Mouse (Mus musculus): ENCODE data around the gene Afap1l2.

The Afap1l2 gene

DNA sequence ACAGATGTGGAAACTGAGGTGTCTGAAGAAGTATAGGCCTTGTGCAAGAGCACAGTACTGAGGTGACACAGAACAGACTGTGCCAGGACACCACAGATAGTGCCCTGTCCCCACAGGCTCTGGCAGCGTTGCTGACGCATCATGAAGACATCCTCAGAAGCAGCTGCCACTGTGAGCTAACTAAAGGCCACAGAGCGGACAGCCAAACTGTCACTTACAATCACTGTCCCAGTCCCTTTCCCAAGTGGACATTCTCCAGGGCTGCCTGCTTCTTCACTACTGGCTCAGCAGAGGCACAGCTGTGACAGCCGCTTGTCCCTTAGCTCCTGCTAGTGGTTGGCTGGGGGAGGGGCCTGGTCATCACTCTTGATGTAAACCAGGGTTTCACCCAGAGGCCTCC, 33.9 kb downstream of the Afap1l2 start:
- no peak for DNase-seq

DNA sequence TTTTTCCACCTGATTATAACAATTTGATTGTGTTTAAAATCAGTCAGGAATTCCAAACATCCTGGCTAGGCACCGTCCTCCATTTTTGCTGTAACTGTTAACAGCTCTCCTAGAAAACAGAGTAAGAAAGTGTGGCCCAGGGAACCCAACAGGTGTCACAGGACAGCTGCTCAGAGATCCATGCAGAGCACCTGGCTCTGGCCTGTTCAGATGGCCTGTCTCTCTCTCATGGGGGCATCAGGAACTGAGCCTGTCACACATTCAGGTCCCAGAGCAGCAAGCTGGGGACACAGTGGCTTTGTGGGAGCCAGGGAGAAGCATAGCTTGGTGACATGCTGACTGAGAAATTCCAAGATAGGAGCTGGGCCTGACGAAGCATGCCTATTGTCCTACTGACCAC, 35.3 kb downstream of the Afap1l2 start:
- DNase-seq = no peak

DNA sequence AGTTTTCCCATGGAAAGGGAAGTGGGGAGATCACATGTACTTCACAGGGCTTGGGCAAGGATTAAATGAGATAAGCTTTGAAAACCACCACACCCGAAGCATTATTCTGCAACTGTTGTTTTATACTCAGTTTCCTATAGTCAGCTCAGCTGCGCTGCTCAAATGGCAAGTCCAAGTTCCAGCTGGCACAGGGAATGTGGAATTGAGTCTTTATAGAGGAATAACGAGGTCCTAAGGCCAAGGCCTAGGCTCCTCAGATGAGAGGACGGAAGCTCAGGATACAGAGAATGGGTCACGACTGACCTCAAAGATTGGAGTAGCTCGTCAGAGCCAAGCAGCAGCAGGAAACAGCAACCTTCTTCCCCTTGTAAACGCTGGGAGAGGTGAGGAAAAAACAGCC, 36.7 kb downstream of the Afap1l2 start:
- no peak for DNase-seq

DNA sequence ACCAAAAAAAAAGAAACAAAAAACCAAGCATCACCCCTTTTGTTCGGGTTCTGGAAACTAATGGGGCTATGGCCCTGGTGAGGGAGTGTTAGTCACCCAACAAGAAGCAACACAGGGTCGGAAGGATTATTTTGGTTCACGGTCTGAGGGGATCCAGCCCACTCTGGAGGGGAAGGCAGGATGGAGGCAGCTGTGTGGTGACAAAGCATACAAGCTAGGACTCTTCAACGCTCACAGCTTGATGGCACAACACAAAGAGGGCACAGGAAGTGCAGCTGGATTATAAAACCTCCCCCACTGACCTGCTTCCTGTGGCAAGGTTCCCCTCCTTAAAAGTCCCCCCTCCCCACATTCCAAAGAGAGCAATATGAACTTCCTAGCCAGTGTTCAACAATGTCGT, 44.2 kb downstream of the Afap1l2 start:
- no peak for DNase-seq

DNA sequence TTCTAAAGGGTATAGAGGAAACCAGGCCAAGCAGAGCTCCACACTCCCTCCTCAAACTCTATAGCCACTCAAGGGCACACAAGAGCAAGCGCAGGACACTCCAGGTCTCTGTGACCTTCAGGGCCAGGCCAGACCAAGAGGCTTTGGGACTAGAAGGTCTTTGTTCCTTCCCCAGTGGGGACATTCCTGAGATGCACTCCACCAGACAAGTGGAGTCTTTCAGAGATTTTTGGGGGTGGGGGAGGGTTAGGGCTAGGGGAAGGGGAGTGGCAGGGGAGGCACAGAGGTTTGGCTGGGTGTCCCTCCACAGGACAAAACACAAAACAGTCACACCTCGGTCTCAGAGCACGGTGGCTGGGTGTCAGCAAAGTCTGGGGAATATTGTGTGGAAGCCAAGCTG, 48.4 kb downstream of the Afap1l2 start:
- no peak for DNase-seq

DNA sequence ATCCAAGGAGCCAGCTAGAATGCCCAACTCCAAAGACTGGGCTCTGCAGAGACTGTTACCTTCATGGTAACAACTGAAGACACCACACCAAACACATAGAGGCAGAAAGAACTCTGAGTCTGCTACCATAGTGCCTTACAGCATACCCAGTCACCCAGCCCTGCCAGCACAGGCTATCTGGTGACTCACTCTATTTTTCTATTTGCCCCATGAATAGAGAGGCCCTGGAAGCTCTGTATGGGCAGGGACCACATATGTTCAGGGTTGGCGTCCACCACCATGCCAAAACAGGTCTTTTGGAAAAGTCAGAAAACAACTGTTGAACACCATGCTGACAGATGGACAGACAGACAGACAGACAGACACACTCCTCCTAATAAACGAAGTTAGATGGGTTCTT, 49.0 kb downstream of the Afap1l2 start:
- no peak for DNase-seq

DNA sequence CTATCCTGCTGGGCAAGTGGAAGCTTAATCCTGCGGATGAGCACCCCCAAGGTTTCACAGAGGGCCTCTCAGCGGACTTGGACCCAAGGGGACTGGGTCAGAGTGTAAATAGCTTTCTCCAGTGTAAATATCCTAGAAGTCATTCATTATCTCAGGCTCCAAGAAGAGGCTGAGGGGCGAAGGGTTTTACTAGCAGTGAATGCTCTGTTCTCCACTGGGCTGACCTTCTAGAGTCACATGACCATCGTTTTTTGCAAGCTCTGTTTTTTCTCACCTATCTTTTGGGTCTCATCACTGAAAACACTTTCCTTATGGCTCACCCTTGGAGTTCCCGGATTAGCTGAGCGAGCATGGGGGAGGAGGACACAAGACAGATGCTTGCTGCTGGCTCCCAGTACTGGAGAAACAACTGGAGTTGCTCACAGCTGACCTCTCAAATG, 49.4 kb downstream of the Afap1l2 start:
- no peak for DNase-seq

DNA sequence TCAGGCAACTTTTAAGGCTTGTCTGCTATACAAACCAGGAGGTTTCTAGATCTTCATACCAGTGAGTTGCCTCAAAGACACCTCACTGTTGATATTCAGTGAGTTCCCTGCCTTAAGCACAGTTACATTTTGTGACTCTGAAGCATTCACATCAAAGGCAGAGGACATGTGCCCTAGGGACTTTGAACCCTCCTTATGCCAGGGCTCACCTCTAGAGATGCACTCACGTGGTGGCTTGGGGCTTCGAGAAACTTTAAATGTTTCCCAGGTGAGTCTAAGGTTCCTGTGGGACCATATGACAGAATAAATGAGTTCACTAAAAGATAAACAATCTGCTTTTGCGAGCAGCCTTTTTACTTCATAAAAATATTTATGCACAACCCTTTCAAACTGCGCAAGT, 50.0 kb downstream of the Afap1l2 start:
- DNase-seq = no peak

DNA sequence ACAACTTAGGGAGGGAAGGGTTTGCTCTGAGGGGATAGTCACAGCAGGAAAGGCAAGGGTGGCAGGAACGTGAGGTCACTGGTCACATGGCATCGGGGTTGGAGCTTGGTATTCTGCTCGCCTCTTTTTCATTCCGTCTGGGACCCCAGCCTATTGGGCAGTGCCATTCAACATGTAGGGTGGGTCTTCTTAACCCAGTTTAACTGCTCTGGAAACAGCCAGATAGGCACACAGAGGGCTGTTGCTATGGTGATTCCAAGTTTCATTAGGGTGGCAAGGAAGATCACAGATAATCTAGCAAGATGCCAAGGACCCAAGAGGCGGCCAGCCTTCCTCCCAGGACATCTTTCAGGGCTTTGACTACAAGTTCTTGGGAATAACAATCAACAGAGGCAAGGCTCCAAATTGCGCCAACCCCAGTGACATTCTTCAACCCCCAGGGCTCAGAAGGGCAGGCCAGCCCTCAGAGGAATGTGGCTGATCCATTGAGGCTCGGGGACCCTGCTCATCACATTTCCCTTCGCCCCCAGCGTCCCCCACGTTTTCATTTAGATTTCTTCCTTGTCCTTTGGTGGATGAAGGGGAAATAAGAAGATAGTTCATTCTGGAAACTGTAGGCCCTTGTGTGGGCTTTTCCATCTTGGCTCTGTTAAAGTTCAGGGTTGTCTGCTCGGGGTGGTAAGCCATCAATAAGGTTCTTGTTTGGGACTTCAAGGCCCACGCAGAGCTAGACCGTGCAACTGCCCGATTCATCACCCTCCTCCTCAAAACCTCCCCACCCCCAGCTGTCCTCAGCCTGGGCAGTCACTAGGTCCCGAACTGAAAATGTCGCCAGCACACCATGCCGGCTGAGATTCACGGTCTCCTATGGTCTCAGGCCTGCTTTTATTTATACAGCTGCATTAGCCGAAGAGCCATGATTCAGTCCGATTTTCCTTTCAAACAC, 52.2 kb downstream of the Afap1l2 start:
- DNase-seq = no peak

DNA sequence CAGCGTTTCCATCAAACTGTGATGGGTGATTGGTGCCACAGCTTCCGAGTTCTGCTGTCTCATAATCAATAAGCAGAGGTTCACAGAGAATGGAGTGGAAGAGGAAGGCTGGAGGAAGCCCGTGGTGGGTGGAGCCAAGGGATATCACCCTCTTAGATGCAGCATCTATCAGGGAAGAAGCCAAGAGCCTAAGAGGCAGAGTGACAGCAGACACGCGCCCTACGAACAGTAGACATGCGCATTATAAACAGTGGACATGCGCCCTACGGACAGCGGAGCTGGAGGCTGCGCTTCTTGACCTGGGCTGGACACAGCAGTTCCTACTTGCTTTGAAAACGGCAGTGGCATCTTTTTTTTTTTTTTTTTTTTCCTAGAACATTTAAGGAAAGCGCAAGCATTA, 53.2 kb downstream of the Afap1l2 start:
- DNase-seq = no peak

DNA sequence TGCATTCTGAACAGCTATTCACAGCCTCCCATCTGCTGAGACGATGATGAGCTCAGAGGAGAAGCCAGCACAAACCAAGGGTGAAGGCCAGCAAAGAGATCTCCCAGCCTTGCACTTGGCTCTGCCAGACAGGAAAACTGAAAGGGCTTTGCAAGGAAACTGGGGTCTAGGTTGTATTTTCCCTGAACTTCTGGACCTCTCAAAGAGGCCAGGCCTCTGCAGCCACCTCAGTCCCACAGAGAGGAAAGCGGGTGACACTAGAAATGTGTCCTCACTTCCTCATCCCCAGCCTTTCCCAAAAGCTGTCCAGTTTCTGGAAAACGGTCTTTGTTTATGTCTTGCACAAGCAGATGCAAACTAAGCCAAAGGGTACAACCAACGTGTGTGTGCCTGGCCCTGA, 54.2 kb downstream of the Afap1l2 start:
- no peak for DNase-seq

- DNase-seq = no peak
Observed at GRCm38 (mm10) chr19:56950818-56951217, 57.2 kb downstream of the Afap1l2 start.

DNA sequence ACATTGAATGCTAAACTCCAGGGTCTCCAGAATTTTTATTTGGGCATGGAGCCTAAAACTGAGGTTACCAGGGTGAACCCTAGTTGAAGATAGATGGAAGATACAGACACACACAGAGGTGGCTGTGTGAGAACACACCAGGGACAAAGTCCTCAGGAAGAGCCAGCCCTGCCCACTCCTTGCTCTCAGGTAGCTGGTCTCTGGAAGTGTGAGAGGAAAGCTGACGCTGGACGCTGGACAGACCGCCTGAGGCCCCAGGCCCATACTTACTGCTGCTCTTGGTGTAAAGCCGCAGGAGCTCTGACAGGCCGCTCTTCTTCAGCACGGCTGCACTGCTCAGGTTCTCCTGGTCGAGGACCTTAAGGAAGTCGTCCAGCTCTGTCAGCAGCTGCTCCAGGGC, 58.2 kb downstream of the Afap1l2 start:
- no peak for DNase-seq

DNA sequence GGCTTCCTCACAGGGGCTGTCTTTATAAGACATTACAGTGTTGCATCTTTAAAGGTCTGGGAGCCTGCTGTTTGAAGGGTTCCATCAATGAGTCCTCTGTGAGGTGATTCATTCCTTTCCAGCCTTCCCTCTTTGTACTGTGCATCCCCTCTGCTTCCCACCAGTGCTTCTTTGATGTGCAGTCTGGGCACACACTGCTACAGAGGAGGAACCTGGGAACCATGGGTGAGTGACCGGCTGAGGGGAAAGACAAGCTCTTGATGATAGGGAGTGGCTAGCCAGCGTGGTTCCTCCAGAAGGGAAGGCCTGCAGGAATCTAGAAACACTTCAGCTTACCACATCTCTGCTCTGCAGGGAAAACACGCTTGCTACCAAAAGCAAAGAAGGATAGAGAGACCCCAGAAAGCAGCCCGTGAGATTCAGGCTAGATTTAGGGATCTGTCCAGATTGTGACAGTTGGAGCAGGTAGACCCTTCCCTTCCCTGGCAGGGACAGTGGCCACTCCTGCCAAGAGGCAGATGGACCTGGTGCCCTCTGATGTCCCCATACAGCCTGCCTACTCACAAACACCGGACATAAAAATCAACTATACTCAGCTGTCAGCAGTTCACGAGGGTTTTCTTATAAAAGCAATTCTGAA, 59.9 kb downstream of the Afap1l2 start:
- DNase-seq = peak; percentile 80

DNA sequence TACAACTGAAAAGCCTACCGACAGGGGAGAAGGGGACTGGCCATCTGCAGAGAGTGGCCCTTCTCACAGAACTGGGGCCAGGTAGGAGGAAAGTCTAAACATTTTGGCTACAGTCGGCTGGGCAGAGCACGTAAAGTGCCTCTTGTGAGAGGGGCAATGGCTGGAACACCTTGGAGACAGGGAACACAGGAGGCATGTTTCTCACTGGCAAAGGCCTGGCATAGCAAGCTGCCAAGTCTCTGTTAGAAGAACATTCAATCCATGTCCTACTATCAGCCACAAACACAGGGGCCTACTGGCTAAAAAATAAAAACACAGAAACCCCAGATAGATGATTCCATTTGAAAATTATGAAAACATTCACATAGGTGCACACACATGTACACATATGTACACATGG, 61.3 kb downstream of the Afap1l2 start:
- no peak for DNase-seq

GRCm38 (mm10) chr19:56946277-56946676, 61.8 kb downstream of the Afap1l2 start:
- DNase-seq = no peak

GRCm38 (mm10) chr19:56945621-56946020, 62.4 kb downstream of the Afap1l2 start:
- no peak for DNase-seq

DNA sequence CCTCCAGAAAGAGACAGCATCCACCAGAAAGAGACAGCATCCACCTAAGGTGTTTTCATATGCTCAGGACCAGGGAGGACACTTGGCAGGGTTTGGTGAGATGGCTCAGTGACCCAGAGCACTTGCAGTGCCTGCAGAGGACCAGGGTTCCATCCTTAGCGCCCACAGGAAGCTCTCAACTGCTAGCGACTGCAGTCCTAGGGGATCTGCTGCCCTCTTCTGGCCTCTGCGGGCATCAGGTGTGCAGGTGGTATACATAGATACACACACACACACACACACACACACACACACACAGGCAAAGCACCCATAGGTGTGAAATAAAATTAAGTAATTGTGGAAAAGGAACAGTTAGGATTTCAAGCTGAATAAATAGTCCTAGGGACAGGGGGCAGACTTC, 63.2 kb downstream of the Afap1l2 start:
- DNase-seq = no peak

DNA sequence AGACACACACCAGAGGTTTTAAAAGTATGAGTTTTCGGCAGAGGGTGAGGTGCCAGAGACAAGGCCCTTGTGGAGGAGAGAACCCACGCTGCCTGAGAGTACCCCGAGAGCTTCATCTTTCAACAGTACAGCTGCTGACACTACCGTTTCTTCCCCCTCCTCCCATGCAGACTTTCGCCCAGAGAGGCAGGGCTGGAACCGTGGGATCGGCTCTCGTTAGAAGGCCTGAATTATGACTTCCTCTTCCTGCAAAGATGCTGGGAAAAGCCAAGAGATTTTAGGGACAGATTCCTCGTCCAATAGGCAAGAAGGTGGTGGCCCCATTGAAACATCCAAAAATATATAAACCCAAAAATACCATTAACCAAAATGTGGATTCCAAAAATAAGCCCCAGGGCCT, 63.8 kb downstream of the Afap1l2 start:
- DNase-seq = no peak

- no peak for DNase-seq
Observed at GRCm38 (mm10) chr19:56942216-56942615, 65.8 kb downstream of the Afap1l2 start.

DNA sequence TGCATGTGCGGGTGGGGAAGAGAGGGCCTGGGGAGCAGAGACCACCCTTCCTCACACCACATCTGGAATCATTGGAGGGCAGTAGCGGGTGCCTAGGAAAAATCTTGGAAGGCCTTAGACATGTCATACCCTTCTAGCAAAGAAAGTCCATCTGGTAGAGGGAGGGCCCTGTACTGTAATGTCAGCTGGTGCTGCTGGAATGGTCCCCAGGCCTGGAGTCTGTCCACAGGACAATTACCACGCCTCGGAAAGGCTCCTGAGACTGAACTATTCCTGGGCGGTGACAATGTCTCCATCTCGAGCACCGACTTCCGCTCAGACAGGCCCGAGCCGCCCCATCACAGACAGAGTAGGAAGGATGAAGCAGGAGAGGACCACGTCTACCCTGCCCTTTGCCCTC, 67.5 kb downstream of the Afap1l2 start:
- DNase-seq = peak; percentile 78

DNA sequence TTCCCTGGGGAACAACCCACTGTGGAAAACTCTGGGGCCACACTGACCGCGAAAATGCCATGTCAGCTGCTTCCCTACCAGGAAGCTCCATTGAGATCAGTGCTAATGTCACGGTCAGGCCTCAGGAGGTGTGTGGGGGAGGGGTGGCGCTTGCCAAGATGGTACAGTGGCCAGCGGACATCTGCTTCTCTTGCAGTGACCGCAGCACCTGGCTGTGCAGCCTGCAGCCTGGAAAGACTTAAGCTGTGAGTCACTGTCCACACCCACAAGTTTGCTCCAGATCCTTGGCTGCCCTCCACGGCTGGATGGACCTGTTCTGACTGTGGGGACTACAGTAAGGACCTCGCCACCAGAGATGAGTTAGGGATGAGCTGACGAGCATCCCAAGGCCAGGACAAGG, 68.2 kb downstream of the Afap1l2 start:
- DNase-seq = no peak

- no peak for DNase-seq
Observed at GRCm38 (mm10) chr19:56937911-56938310, 70.1 kb downstream of the Afap1l2 start.

DNA sequence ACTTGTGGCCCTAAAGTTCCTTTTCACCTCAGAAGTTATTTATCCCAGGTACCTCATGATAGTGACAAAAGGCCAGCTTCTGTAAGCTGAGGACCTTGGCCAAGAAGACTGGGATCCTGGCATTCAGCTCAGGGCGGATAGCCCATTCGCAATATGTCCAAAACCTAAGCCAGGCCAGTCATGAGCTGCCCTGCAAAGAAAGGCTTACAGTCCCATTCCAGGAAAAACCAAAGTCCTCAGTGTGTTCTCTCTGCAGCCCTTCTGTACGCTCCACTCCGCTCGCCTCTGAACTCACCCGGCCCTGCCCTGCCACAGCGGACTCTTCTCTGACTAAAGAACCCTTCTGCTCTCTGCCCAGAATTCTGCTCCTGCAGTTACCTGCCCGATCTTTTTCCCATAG, 71.8 kb downstream of the Afap1l2 start:
- DNase-seq = peak; percentile 71

DNA sequence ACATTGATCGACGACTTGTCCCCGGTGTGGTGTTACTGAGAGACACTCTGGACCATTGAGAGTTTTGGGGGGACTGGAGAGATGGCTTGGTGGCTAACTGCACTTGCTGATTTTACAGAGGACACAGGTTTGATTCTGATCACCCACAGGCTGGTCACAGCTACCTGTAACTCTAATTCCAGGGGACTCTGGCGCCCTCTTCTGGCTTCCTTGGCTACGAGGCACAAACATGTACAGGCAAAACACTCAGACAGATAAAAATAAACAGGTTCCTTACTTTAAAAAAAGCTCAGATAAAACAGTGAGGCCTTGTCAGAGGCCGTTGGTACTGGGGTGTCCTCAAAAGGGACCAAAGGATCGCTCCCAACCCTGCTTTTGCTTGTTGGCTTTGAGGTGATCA, 72.3 kb downstream of the Afap1l2 start:
- no peak for DNase-seq

Measured in cerebellum, adult 9-10 months (tissue).